Mouse (Mus musculus) retina, postnatal 7 days (tissue): ENCODE measurements at regions not wholly inside any gene's neighbourhood (a gene's known extent, or its start where the extent isn't known, plus 50 kb on each side); places are given as distances from the start of the nearest gene placed in this dataset.

Experiments
- DNase-seq: peaks from one replicate; pipeline ENCODE4 v3.0.0-alpha.2; 2012; ENCODE audit warnings: low read depth, low spot score

DNA sequence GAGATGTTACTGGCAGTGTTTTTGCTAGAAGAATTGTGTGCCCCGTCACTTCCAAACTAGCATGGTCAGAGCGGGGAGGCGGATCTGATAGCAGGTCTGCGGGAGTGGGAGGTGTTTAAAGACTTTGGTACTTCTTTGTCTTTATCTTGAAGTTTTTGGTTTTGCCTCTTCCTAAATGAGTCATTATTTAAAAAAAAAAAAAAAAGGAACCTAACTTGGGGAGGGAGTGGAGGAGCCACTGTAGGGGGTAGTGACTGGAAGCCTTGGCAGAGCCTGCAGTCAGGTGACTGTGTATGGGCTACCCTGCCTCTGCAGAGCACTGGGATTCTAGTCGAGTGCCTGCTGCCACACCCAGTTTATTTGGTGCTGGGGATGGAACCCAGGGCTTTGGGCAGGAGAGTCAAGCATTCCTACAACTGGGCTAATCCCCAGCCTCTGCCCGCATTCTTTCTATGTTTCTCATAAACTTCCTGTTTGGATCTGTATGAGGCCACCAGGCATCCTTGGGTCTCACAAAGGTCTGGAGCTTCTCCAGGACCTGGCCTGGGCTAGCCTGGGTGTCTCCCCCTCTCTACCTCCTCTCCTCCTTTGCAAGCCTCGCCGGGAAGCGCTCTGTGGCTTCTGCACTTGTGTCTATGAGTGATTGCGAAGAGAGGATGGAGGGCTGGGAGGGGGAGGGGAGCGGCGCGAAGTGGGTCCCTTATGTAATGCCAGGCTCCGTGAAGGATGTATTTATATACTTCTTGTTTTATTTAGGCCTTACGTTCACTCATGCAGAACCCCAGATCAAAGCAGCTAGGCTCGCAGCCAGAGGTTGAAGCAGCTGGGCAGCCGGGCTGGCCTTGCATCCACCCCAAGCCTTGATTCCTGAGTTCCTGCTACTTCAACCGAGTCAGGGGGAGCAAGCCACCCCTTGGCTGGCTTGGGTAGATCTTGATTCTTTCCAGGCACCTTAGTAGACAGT is 143.1 kb upstream of the Mrps10 start:
- DNase-seq: no peak

GRCm38 (mm10) chr17:47221068-47221796 is 147.5 kb upstream of the Mrps10 start:
- no peak for DNase-seq

- no peak for DNase-seq
Observed at GRCm38 (mm10) chr17:47219846-47220245, 148.8 kb upstream of the Mrps10 start.

DNA sequence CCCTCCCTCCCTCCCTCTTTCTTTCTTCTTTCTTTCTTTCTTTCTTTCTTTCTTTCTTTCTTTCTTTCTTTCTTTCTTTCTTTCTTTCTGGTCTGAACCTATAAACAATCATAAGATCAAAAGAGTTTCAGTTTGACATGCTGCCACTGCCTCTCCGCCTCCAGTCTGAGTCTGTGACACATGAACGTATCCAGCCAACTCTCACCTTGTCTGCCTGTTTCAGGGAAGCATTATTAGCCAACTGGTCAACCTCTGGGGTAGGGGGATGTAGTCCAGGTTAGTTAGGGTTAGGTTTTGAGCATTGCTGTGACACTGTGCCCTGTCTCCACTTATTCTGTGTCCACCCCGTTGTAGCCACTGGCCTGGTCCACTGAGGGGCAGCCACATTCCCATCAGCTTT is 152.2 kb upstream of the Mrps10 start:
- DNase-seq: no peak

- no peak for DNase-seq
Observed at GRCm38 (mm10) chr17:47215841-47216240, 152.8 kb upstream of the Mrps10 start.

- DNase-seq: no peak
Observed at GRCm38 (mm10) chr17:47214111-47214510, 154.6 kb upstream of the Mrps10 start.

DNA sequence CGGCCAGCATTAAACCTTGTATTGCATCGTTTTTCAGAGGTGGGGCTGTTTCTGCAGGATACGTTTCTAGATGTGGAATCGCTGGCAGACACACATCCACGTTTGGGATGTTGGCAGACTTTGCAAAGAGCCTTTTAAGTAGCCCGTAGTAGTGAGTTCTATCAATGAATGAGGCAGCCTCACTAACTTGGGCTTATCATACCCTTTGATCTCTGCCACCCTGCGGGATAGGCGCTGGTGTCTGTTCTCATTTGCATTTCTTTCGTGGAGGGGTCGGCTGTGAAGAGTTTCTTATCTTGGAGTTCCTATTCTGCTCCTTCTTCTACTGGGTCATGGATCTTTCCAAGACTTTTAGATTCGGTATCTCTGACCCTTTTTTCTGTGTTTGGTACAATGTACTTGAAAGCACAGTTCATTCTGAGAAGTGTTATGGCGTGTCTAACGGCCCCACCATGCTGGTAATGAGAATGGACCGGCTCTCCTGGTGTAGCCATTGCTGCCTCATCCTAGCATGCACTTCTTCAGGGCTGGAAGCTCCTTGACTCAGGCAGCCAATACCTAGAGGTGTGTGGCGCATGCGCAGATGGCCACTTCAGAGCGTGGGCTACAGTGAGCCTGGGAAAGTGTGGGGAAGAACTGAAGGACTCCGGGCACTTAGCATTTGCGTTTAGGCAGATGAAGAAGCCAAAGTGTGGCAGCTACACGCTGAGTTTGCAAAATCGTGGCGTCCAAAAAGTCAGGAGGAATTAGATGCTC is 158.1 kb upstream of the Mrps10 start:
- DNase-seq: no peak

- DNase-seq: no peak
Observed at GRCm38 (mm10) chr17:47208886-47209585, 159.7 kb upstream of the Mrps10 start.

DNA sequence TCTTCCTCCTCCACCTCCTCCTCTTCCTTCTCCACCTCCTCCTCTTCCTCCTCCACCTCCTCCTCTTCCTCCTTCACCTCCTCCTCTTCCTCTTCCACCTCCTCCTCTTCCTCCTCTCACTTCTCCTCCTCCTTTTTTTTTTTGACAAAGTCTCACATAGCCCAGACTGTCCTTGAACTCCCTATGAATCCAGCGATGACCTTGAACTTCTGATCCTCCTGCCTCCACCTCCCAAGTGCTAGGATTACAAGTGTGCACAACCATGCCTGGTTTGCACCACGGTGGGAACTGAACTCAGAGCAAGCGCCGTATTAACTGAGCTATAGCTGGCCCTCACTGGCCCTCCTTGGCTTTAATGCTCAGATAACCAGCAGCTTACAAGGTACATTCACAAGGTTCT is 161.2 kb upstream of the Mrps10 start:
- DNase-seq: no peak

GRCm38 (mm10) chr17:47204470-47205162 is 164.1 kb upstream of the Mrps10 start:
- no peak for DNase-seq

DNA sequence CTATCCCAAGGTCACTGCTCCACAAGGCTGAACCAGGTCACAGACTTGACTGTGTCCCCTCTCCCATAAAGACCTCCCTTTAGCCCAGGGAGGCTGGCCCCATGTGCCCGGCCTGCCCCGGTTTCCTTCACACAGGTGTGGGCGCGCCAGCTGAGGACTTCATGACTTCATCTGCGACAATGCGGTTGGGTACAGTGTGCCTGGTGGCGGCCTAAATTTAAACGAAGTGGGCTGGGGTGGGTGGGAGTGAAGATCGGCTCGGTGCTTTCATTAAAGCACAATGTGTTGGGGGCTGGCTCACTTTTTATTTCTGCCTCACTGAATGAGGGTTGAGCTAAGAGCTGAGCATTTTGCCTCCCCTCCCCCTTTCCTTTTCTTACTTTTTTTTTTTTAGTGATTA is 169.5 kb upstream of the Mrps10 start:
- DNase-seq: no peak

DNA sequence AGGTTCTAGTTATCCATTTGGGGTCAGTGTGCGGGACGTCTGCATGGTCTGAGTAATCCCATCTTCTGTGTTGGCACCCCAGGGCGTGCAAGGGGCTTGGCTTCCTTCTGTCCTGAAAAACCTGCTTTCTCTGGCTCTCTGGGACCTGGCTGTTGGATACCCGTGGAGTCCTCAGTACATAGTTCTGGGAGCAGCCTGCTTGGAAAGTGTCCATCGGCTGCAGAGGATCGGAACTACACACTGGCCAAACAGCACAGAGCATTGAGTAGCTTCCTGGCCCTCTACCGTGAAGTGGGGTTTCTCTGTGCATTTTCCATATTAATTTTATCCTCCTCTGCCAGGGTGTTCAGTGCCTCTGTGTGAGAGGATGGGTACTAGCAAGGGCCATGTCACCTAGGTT is 170.7 kb upstream of the Mrps10 start:
- DNase-seq: no peak

- no peak for DNase-seq
Observed at GRCm38 (mm10) chr17:47196992-47197391, 171.7 kb upstream of the Mrps10 start.

- DNase-seq: no peak
Observed at GRCm38 (mm10) chr17:47195981-47196380, 172.7 kb upstream of the Mrps10 start.

- no peak for DNase-seq
Observed at GRCm38 (mm10) chr17:47194463-47195012, 174.1 kb upstream of the Mrps10 start.

DNA sequence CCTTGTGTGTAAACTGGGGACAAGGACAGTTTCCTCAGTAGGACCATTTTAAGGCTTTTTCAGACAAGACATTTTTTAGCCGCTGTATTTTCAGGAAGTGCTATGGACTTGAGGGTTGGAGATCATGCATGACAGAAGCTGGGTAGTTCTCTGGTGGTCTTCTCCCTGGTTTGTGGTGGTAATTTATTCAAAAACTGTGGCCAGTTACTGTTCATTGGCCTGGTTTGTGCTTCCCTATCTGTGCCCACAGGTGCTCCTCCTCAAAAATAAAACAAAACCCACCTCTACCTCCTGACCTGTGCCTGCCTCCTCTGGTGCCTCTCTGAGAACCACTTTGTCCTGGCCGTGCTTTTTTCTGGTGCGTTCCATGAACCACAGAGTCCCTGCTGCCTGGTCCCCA is 177.3 kb upstream of the Mrps10 start:
- DNase-seq: no peak

GRCm38 (mm10) chr17:47189770-47190169 is 178.9 kb upstream of the Mrps10 start:
- no peak for DNase-seq

- no peak for DNase-seq
Observed at GRCm38 (mm10) chr17:47184148-47184547, 173.8 kb upstream of the Ubr2 start.

GRCm38 (mm10) chr17:47182118-47182517 is 171.8 kb upstream of the Ubr2 start:
- no peak for DNase-seq

- DNase-seq: no peak
Observed at GRCm38 (mm10) chr17:47179410-47179809, 169.1 kb upstream of the Ubr2 start.

GRCm38 (mm10) chr17:47178705-47179104 is 168.3 kb upstream of the Ubr2 start:
- DNase-seq: no peak
